ENCODE assay signal across 23 mouse cellular contexts in the genomic region with DNA sequence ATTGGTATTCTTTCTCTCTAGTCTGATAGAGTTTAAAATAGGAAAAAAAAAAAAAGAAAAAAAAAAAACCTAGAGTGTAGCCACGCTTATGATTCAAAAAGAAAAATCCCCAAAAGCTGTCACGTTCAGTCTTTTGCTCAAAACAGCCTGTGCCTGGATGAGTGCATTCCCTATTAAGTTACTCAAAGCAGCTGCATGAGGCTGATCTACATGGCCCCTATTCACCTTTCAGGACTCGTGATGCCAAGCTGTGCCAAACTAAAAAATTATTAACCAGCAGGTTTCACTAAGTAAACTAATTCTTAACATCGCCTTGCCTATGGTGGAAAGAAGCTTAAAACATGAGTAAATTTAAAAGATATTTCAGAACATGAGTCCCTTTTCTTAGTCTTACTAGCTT. TPM values are rescaled to one million over a fixed set of nuclear protein-coding genes. Genes with fewer than 3 reads are reported as not detected.
DNase-seq lines count a peak whose midpoint lies in the region; ATAC-seq and TF ChIP-seq lines count a peak whose summit lies in the region.
"Had no signal": no experiment of that assay in that cellular context is flagged by ENCODE, and none has a peak within 500 bp of the region (broad histone marks: within the 10 kb centered on the region; RNA-seq: fewer than 3 reads in every experiment).

TSS of gene Sult1c2 (minus strand) at position 134 of the 400 bp plus-strand sequence.

- DNase-seq in liver, adult 2 months (ENCODE audit: extremely low read depth, low read depth, low spot score) = peak; percentile 96
- DNase-seq in kidney, adult 18-20 months = peak; percentile 80
- DNase-seq in kidney, postnatal 10 days = peak; percentile 68
- DNase-seq in stomach, postnatal 0 days (ENCODE audit: low spot score) = peak; percentile 55
- DNase-seq in right cerebral cortex, postnatal 14 days = no peak
- no peak for DNase-seq in thymus, postnatal 14 days
- DNase-seq: cerebellum, adult 11 months; gastrocnemius, postnatal 25 days; thymus, postnatal 25 days had no signal

- no peaks in the 10 kb centered on the region for H3K27me3 ChIP-seq in liver, adult 2 months (ENCODE audit: control insufficient read depth, insufficient read depth, low read length)
- H3K27me3 ChIP-seq in liver, embryonic 12.5 days (replicated peaks) = no peaks in the 10 kb centered on the region
- H3K27me3 ChIP-seq in stomach, postnatal 0 days (ENCODE audit: control insufficient read depth, insufficient read depth, low read length) = no peaks in the 10 kb centered on the region
- H3K27me3 ChIP-seq: heart, embryonic 15.5 days; hindbrain, embryonic 15.5 days; megakaryocyte, embryonic 14.5 days had no signal

- no peak for ATAC-seq in liver, embryonic 12.5 days
- ATAC-seq in stomach, postnatal 0 days (ENCODE audit: low FRiP score, low TSS enrichment) = peak; percentile 85
- ATAC-seq: CD4-positive, CD25-positive, alpha-beta regulatory T cell, adult 4 months; forebrain, embryonic 16.5 days; midbrain, embryonic 16.5 days had no signal

- no peak within 1 kb of the TSS for H3K4me2 ChIP-seq in liver, embryonic 12.5 days
- peak within 1 kb of the TSS; percentile 26; the same call in 1 of the 2 replicates for H3K4me2 ChIP-seq in stomach, postnatal 0 days (replicated peaks; ENCODE audit: low read depth)
- H3K4me2 ChIP-seq: heart, embryonic 15.5 days; hindbrain, embryonic 15.5 days had no signal

- H3K79me2 ChIP-seq in liver, adult 2 months (ENCODE audit: control insufficient read depth, insufficient read depth, low read length) = no peaks in the 10 kb centered on the region

- peak within 1 kb of the TSS; percentile 71 for H3K4me3 ChIP-seq in liver, adult 2 months (ENCODE audit: insufficient read depth, low read depth, low read length)
- H3K4me3 ChIP-seq in liver, embryonic 12.5 days = no peak within 1 kb of the TSS
- peak within 1 kb of the TSS; percentile 15; the same call in 1 of the 2 replicates for H3K4me3 ChIP-seq in stomach, postnatal 0 days (ENCODE audit: low read depth, low read length)
- H3K4me3 ChIP-seq: heart, embryonic 15.5 days; hindbrain, embryonic 15.5 days; megakaryocyte, embryonic 14.5 days had no signal

- H3K9me3 ChIP-seq in liver, embryonic 12.5 days (replicated peaks) = 0 out of 2 replicates have a peak, but pooled peaks cover 8% of the 10 kb centered on the region
- no peaks in the 10 kb centered on the region for H3K9me3 ChIP-seq in stomach, postnatal 0 days (ENCODE audit: control insufficient read depth, low read length)
- H3K9me3 ChIP-seq: heart, embryonic 15.5 days; hindbrain, embryonic 15.5 days had no signal

- TF ChIP-seq EP300 in stomach, postnatal 0 days (optimal IDR thresholded peaks at IDR 0.05) = no peak

- H3K4me1 ChIP-seq in liver, adult 2 months (ENCODE audit: control insufficient read depth, insufficient read depth, low read length) = peaks cover 10% of the 10 kb centered on the region; the same call in 1 of the 2 replicates
- H3K4me1 ChIP-seq in liver, embryonic 12.5 days = no peaks in the 10 kb centered on the region
- no peaks in the 10 kb centered on the region for H3K4me1 ChIP-seq in stomach, postnatal 0 days (replicated peaks; ENCODE audit: control insufficient read depth, insufficient read depth)
- H3K4me1 ChIP-seq: heart, embryonic 15.5 days; hindbrain, embryonic 15.5 days; megakaryocyte, embryonic 14.5 days had no signal

- H3K9ac ChIP-seq in liver, adult 2 months (ENCODE audit: low read depth, low read length) = peak within 1 kb of the TSS; percentile 82
- no peak within 1 kb of the TSS for H3K9ac ChIP-seq in liver, embryonic 12.5 days
- H3K9ac ChIP-seq in stomach, postnatal 0 days (ENCODE audit: low read length) = no peak within 1 kb of the TSS
- H3K9ac ChIP-seq: heart, embryonic 15.5 days; hindbrain, embryonic 15.5 days; liver, embryonic 14.5 days had no signal

- no peak for TF ChIP-seq CTCF in liver, adult 2 months (IDR thresholded peaks at IDR 0.05; ENCODE audit: low read depth, low read length)
- TF ChIP-seq CTCF in stomach, postnatal 0 days (IDR thresholded peaks at IDR 0.05; ENCODE audit: low read depth) = no peak

- no peaks in the 10 kb centered on the region for H3K36me3 ChIP-seq in liver, adult 2 months (ENCODE audit: control insufficient read depth, insufficient read depth, low read length)
- H3K36me3 ChIP-seq in liver, embryonic 12.5 days = no peaks in the 10 kb centered on the region
- H3K36me3 ChIP-seq in stomach, postnatal 0 days (ENCODE audit: control insufficient read depth, insufficient read depth, low read length) = no peaks in the 10 kb centered on the region
- H3K36me3 ChIP-seq: heart, embryonic 15.5 days; hindbrain, embryonic 15.5 days had no signal

- 18% methylated on average over 4 of the region's 4 CpGs for WGBS in liver, adult 2 months
- WGBS in liver, embryonic 12.5 days (ENCODE audit: insufficient replicate concordance) = 59% methylated on average over 4 of the region's 4 CpGs
- WGBS in stomach, postnatal 0 days = 57% methylated on average over 4 of the region's 4 CpGs

- no peak for TF ChIP-seq POLR2A in liver, adult 2 months (IDR thresholded peaks at IDR 0.05; ENCODE audit: extremely low read depth, insufficient read depth, low read length)

- peak within 1 kb of the TSS; percentile 92 for H3K27ac ChIP-seq in liver, adult 2 months (replicated peaks; ENCODE audit: insufficient read depth, low read depth, low read length)
- no peak within 1 kb of the TSS for H3K27ac ChIP-seq in liver, embryonic 12.5 days
- peak within 1 kb of the TSS; percentile 56; the same call in 1 of the 2 replicates for H3K27ac ChIP-seq in stomach, postnatal 0 days (replicated peaks)
- H3K27ac ChIP-seq: heart, embryonic 15.5 days; hindbrain, embryonic 15.5 days; liver, embryonic 14.5 days had no signal

RNA-seq across cellular contexts. Expression of gene Sult1c2, which starts in this region (rescaled TPM):
- 14.5 and 14.6 TPM in 2 replicates for total RNA-seq in liver, adult 2 months (2014; rRNA removed)
- polyA plus RNA-seq in liver, adult 2 months (2012; rRNA removed) = 2.1 and 3.1 TPM in 2 replicates
- polyA plus RNA-seq in liver, embryonic 12.5 days (2016; fragmentation: Nextera tagmentation; extraction: Ambion mirVana) = not detected in 2 replicates
- polyA plus RNA-seq in stomach, postnatal 0 days (2015; fragmentation: Nextera tagmentation; extraction: Ambion mirVana) = 109 and 124 TPM in 2 replicates
- total RNA-seq: ES-E14; gastrocnemius, postnatal 25 days; heart, postnatal 4 days; neutrophil, adult 5-6 weeks had no signal
- polyA plus RNA-seq: CD4-positive, CD25-positive, alpha-beta regulatory T cell, adult 4 months; embryonic facial prominence, embryonic 14.5 days; forebrain, embryonic 16.5 days; heart, embryonic 15.5 days; hindbrain, embryonic 15.5 days; limb, embryonic 11.5 days; liver, embryonic 14.5 days; lung, embryonic 16.5 days; midbrain, embryonic 16.5 days had no signal

Comparison
In these comparisons a context has a peak if more than half of its experiments do, and no peak if none do; other contexts are left out.
1. RNA of gene Sult1c2 (polyA plus RNA-seq): 109 to 124 TPM in stomach, postnatal 0 days; 2.1 to 3.1 TPM in liver, adult 2 months and not detected in liver, embryonic 12.5 days; every median in the first group is over 10 times any median in the second.
2. DNase-seq: peak in liver, adult 2 months (single experiment), kidney, adult 18-20 months (single experiment), kidney, postnatal 10 days (single experiment) and stomach, postnatal 0 days (single experiment); none in right cerebral cortex, postnatal 14 days (single experiment) and thymus, postnatal 14 days (single experiment).